Mouse (Mus musculus) hindbrain, embryonic 12.5 days (tissue): Measurements from ENCODE around the gene Gm5726. TPM values are rescaled to one million over a fixed set of nuclear protein-coding genes. Genes with fewer than 3 reads are reported as not detected.
"Not testable (repeated sequence)": the region's sequence is repeated elsewhere in the genome, so short reads cannot be mapped to it uniquely, and the experiment has no call there.

ENCODE experiments used
- ATAC-seq: fragments of 200-750 bp; cut with Nextera tagmentation; 2 replicates; pipeline ENCODE4 v1.8.0; 2017; ENCODE audit warnings: moderate TSS enrichment; ENCODE audit not compliant: low FRiP score
- H3K27ac ChIP-seq: fragments of 300-500 bp; sonication (generic); 2 replicates; pipeline ENCODE4 v1.5.1; 2016; ENCODE audit warnings: mild to moderate bottlenecking
- H3K27me3 ChIP-seq: fragments of 300-500 bp; sonication (generic); 2 replicates; pipeline ENCODE4 v1.6.1; 2016; ENCODE audit warnings: mild to moderate bottlenecking
- H3K36me3 ChIP-seq: fragments of 300-500 bp; sonication (generic); 2 replicates; pipeline ENCODE4 v1.6.1; 2016; ENCODE audit warnings: mild to moderate bottlenecking
- H3K4me1 ChIP-seq: fragments of 300-500 bp; sonication (generic); 2 replicates; pipeline ENCODE4 v1.6.1; 2016
- H3K4me2 ChIP-seq: fragments of 300-500 bp; sonication (generic); replicated peaks from 2 replicates; pipeline ENCODE4 v1.6.1; 2016; ENCODE audit warnings: mild to moderate bottlenecking
- H3K4me3 ChIP-seq: fragments of 300-500 bp; sonication (generic); 2 replicates; pipeline ENCODE4 v1.5.1; 2016; ENCODE audit warnings: mild to moderate bottlenecking
- H3K9ac ChIP-seq: fragments of 300-500 bp; sonication (generic); 2 replicates; pipeline ENCODE4 v1.6.1; 2016; ENCODE audit warnings: mild to moderate bottlenecking, moderate library complexity
- H3K9me3 ChIP-seq: fragments of 300-500 bp; sonication (generic); replicated peaks from 2 replicates; pipeline ENCODE4 v1.6.1; 2016; ENCODE audit warnings: mild to moderate bottlenecking
- WGBS: fragments of 180-500 bp; shearing (Covaris S2); methylation state at CpG from one replicate; pipeline ENCODE4 v1.1.7; 2016; 5-methylcytosine and 5-hydroxymethylcytosine counted together
- polyA plus RNA-seq: library from polyadenylated mRNA; unstranded; fragments of >200 nt; fragmentation: Nextera tagmentation; extraction: Ambion mirVana; gene quantifications from 2 replicates; pipeline ENCODE4 v1.2.1, GENCODE M21; 2016

Gene Gm5726
- not detected in 2 replicates for polyA plus RNA-seq

GRCm38 (mm10) chr7:20545657-20546056, at the start of gene Gm5726:
TSS of gene Gm5726 (minus strand) at chr7:20545757.
- H3K4me1 ChIP-seq, H3K36me3 ChIP-seq, H3K4me3 ChIP-seq, H3K27me3 ChIP-seq, H3K9ac ChIP-seq, H3K4me2 ChIP-seq, H3K9me3 ChIP-seq, ATAC-seq, H3K27ac ChIP-seq: not testable (repeated sequence)
- WGBS: no CpG with 5 or more reads among the region's 1 CpGs

GRCm38 (mm10) chr7:20576141-20576540, 30.6 kb upstream of the Gm5726 start, which contains the start of gene Gm4141:
TSS of gene Gm4141 (minus strand) at chr7:20576241.
- not testable (repeated sequence) for ATAC-seq, H3K27ac ChIP-seq, H3K36me3 ChIP-seq, H3K4me3 ChIP-seq, H3K4me2 ChIP-seq, H3K9me3 ChIP-seq, H3K27me3 ChIP-seq, H3K9ac ChIP-seq, H3K4me1 ChIP-seq
- no CpG with 5 or more reads among the region's 3 CpGs for WGBS

- H3K4me2 ChIP-seq, H3K9me3 ChIP-seq, H3K27me3 ChIP-seq, H3K9ac ChIP-seq, H3K27ac ChIP-seq, H3K36me3 ChIP-seq, H3K4me1 ChIP-seq, ATAC-seq, H3K4me3 ChIP-seq: not testable (repeated sequence)
- no CpG with 5 or more reads among the region's 3 CpGs for WGBS
Measured at GRCm38 (mm10) chr7:20533537-20533936, 12.0 kb downstream of the Gm5726 start, which contains the start of gene Vmn1r104. TSS of gene Vmn1r104 (plus strand) at chr7:20533837.

- H3K9ac ChIP-seq, H3K36me3 ChIP-seq, H3K27me3 ChIP-seq, H3K4me3 ChIP-seq, H3K9me3 ChIP-seq, H3K4me2 ChIP-seq, ATAC-seq, H3K4me1 ChIP-seq, H3K27ac ChIP-seq: not testable (repeated sequence)
- no CpG with 5 or more reads among the region's 3 CpGs for WGBS
Measured at GRCm38 (mm10) chr7:20510434-20510833, 35.1 kb downstream of the Gm5726 start, which contains the start of gene Vmn1r103. TSS of gene Vmn1r103 (minus strand) at chr7:20510534.

Other genes with a start within 250 kb of the Gm5726 start
- gene Gm4133, start 211.7 kb downstream of the Gm5726 start, polyA plus RNA-seq: not detected in 2 replicates
- gene Gm5728, start 170.3 kb downstream of the Gm5726 start, polyA plus RNA-seq: not detected in 2 replicates
- not detected in 2 replicates for gene Vmn1r100, start 127.8 kb downstream of the Gm5726 start, polyA plus RNA-seq
- not detected in 2 replicates for gene Vmn1r101, start 103.2 kb downstream of the Gm5726 start, polyA plus RNA-seq
- not detected in 2 replicates for gene Gm10670, start 70.8 kb downstream of the Gm5726 start, polyA plus RNA-seq
- gene Vmn1r103, start 35.2 kb downstream of the Gm5726 start, polyA plus RNA-seq: not detected in 2 replicates
- gene Vmn1r104, start 11.9 kb downstream of the Gm5726 start, polyA plus RNA-seq: not detected in 2 replicates
- gene Gm4141, start 30.5 kb upstream of the Gm5726 start, polyA plus RNA-seq: not detected in 2 replicates
- not detected in 2 replicates for gene Gm4513, start 53.3 kb upstream of the Gm5726 start, polyA plus RNA-seq
- not detected in 2 replicates for gene Vmn1r107, start 123.2 kb upstream of the Gm5726 start, polyA plus RNA-seq
- not detected in 2 replicates for gene Vmn1r111, start 157.5 kb upstream of the Gm5726 start, polyA plus RNA-seq
- not detected in 2 replicates for gene Gm10668, start 184.9 kb upstream of the Gm5726 start, polyA plus RNA-seq
- gene Vmn1r112, start 225.4 kb upstream of the Gm5726 start, polyA plus RNA-seq: not detected in 2 replicates
- gene Vmn1r113, start 241.5 kb upstream of the Gm5726 start, polyA plus RNA-seq: not detected in 2 replicates